Mouse (Mus musculus): ENCODE measurements at regions not wholly inside any gene's neighbourhood (a gene's known extent, or its start where the extent isn't known, plus 50 kb on each side); places are given as distances from the start of the nearest gene placed in this dataset.

DNA sequence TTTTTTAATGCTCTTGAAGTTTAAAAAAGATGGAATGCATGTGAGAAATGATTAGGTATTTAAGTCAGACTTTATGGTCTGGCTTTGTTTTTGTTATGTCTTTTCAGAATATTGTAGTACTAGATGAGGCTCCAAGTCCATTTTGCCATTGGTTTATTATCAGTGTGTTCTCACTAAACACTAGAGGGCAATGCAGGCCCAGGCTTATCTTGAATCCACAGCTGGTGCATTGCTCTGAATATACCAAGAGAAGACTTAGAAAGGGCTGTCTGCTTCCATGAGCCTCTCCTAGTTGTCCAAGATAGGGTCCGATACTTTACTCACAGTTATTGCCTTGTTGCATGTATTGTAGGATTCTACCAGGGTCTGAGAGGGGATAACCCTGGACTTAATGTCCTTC is 151.7 kb downstream of the Sqor start:
- TF ChIP-seq CTCF (IDR thresholded peaks at IDR 0.05; ENCODE audit: low read depth, low read length) = no peak
- TF ChIP-seq POLR2A (IDR thresholded peaks at IDR 0.05; ENCODE audit: insufficient read depth, low read length) = no peak
